Mouse (Mus musculus) heart, embryonic 13.5 days (tissue): ENCODE results near the gene Pax2. TPM values are rescaled to one million over a fixed set of nuclear protein-coding genes. Genes with fewer than 3 reads are reported as not detected.

Source experiments
- ATAC-seq: fragments of 200-750 bp; cut with Nextera tagmentation; 2 replicates; pipeline ENCODE4 v1.8.0; 2017; ENCODE audit warnings: moderate TSS enrichment; ENCODE audit not compliant: insufficient number of reproducible peaks, low FRiP score, low TSS enrichment; ENCODE audit errors: extremely low read depth
- H3K27ac ChIP-seq: fragments of 300-500 bp; sonication (generic); replicated peaks from 2 replicates; pipeline ENCODE4 v1.5.1; 2015; ENCODE audit warnings: moderate library complexity, mild to moderate bottlenecking, inconsistent platforms
- H3K27me3 ChIP-seq: fragments of 300-500 bp; sonication (generic); replicated peaks from 2 replicates; pipeline ENCODE4 v1.6.1; 2015; ENCODE audit warnings: mild to moderate bottlenecking, inconsistent platforms
- H3K36me3 ChIP-seq: fragments of 300-500 bp; sonication (generic); 2 replicates; pipeline ENCODE4 v1.6.1; 2015; ENCODE audit warnings: mild to moderate bottlenecking, inconsistent platforms
- H3K4me1 ChIP-seq: fragments of 300-500 bp; sonication (generic); 2 replicates; pipeline ENCODE4 v1.6.1; 2015; ENCODE audit warnings: inconsistent platforms
- H3K4me2 ChIP-seq: fragments of 300-500 bp; sonication (generic); 2 replicates; pipeline ENCODE4 v1.6.1; 2015; ENCODE audit warnings: inconsistent platforms, mild to moderate bottlenecking, moderate library complexity
- H3K4me3 ChIP-seq: fragments of 300-500 bp; sonication (generic); 2 replicates; pipeline ENCODE4 v1.5.1; 2015; ENCODE audit warnings: moderate library complexity, mild to moderate bottlenecking, inconsistent platforms
- H3K9ac ChIP-seq: fragments of 300-500 bp; sonication (generic); 2 replicates; pipeline ENCODE4 v1.6.1; 2015; ENCODE audit warnings: inconsistent platforms, mild to moderate bottlenecking, moderate library complexity
- H3K9me3 ChIP-seq: fragments of 300-500 bp; sonication (generic); 2 replicates; pipeline ENCODE4 v1.6.1; 2016; ENCODE audit warnings: inconsistent platforms
- WGBS: fragments of 180-500 bp; shearing (Covaris S2); methylation state at CpG from one replicate; pipeline ENCODE4 v1.1.7; 2015; ENCODE audit warnings: mixed read lengths; 5-methylcytosine and 5-hydroxymethylcytosine counted together
- polyA plus RNA-seq: library from polyadenylated mRNA; unstranded; fragments of >200 nt; fragmentation: Nextera tagmentation; extraction: Ambion mirVana; gene quantifications from 2 replicates; pipeline ENCODE4 v1.2.1, GENCODE M21; 2015

Pax2 gene
- polyA plus RNA-seq, 1 experiment from 2014 or later, result not detected

GRCm38 (mm10) chr19:44740300-44740699 lies 15.5 kb upstream of the Pax2 start:
- Histone ChIP-seq H3K4me1 (peaks cover 27% of the 10 kb centered on the region), H3K9me3 (no peaks in the 10 kb centered on the region; the same call in 1 of the 2 replicates), H3K4me3 (no peak overlapping the region; the same call in none of the 2 replicates), H3K27ac (no peak overlapping the region), H3K9ac (no peak overlapping the region), H3K36me3 (no peaks in the 10 kb centered on the region), H3K4me2 (peak overlapping the region; percentile 32; the same call in 1 of the 2 replicates), H3K27me3 (peaks cover 100% of the 10 kb centered on the region)
- WGBS, result 2% methylated on average over 16 of the region's 16 CpGs
- ATAC-seq, result no peak

- H3K36me3 ChIP-seq, result no peaks in the 10 kb centered on the region
- peak overlapping the region; percentile 68 for H3K4me2 ChIP-seq
- under 1% methylated on average over 48 of the region's 48 CpGs for WGBS
- peaks cover 27% of the 10 kb centered on the region for H3K4me1 ChIP-seq
- H3K27me3 ChIP-seq, result peaks cover 100% of the 10 kb centered on the region
- H3K9ac ChIP-seq, result peak overlapping the region; percentile 62
- no peak for ATAC-seq
- H3K9me3 ChIP-seq, result no peaks in the 10 kb centered on the region; the same call in 1 of the 2 replicates
- peak overlapping the region; percentile 44 for H3K4me3 ChIP-seq
- no peak overlapping the region; the same call in 1 of the 2 replicates for H3K27ac ChIP-seq
Observed at GRCm38 (mm10) chr19:44741091-44741763, 14.6 kb upstream of the Pax2 start.

- H3K36me3 ChIP-seq, result no peaks in the 10 kb centered on the region
- H3K27ac ChIP-seq, result no peak overlapping the region; the same call in 1 of the 2 replicates
- no peaks in the 10 kb centered on the region; the same call in 1 of the 2 replicates for H3K9me3 ChIP-seq
- peak overlapping the region; percentile 68 for H3K4me2 ChIP-seq
- no peak for ATAC-seq
- H3K4me3 ChIP-seq, result peak overlapping the region; percentile 44
- H3K27me3 ChIP-seq, result peaks cover 100% of the 10 kb centered on the region
- H3K4me1 ChIP-seq, result peaks cover 31% of the 10 kb centered on the region
- 1% methylated on average over 13 of the region's 13 CpGs for WGBS
- H3K9ac ChIP-seq, result peak overlapping the region; percentile 62
Observed at GRCm38 (mm10) chr19:44741764-44742127, 14.1 kb upstream of the Pax2 start.

- no peak for ATAC-seq
- Histone ChIP-seq H3K4me2 (peak overlapping the region; percentile 68), H3K9ac (peak overlapping the region; percentile 62), H3K4me1 (peaks cover 34% of the 10 kb centered on the region), H3K36me3 (no peaks in the 10 kb centered on the region), H3K27ac (no peak overlapping the region), H3K27me3 (peaks cover 99% of the 10 kb centered on the region), H3K9me3 (no peaks in the 10 kb centered on the region; the same call in 1 of the 2 replicates), H3K4me3 (peak overlapping the region; percentile 44)
- WGBS, result 1% methylated on average over 22 of the region's 22 CpGs
Observed at GRCm38 (mm10) chr19:44742131-44743020, 13.5 kb upstream of the Pax2 start.

- H3K4me2 ChIP-seq, result no peak overlapping the region
- 0% methylated on average over 2 of the region's 2 CpGs for WGBS
- no peaks in the 10 kb centered on the region for H3K36me3 ChIP-seq
- peaks cover 34% of the 10 kb centered on the region for H3K4me1 ChIP-seq
- H3K9ac ChIP-seq, result no peak overlapping the region
- ATAC-seq, result no peak
- peaks cover 99% of the 10 kb centered on the region for H3K27me3 ChIP-seq
- no peak overlapping the region for H3K27ac ChIP-seq
- no peaks in the 10 kb centered on the region for H3K9me3 ChIP-seq
- no peak overlapping the region for H3K4me3 ChIP-seq
Observed at GRCm38 (mm10) chr19:44743021-44743415, 12.8 kb upstream of the Pax2 start.

GRCm38 (mm10) chr19:44743961-44744520 lies 11.8 kb upstream of the Pax2 start:
- Histone ChIP-seq H3K27ac (no peak overlapping the region), H3K4me3 (no peak overlapping the region), H3K4me1 (peaks cover 34% of the 10 kb centered on the region), H3K36me3 (no peaks in the 10 kb centered on the region), H3K9ac (no peak overlapping the region), H3K4me2 (no peak overlapping the region), H3K27me3 (peaks cover 99% of the 10 kb centered on the region), H3K9me3 (no peaks in the 10 kb centered on the region)
- ATAC-seq, result no peak
- 5% methylated on average over 2 of the region's 2 CpGs for WGBS

DNA sequence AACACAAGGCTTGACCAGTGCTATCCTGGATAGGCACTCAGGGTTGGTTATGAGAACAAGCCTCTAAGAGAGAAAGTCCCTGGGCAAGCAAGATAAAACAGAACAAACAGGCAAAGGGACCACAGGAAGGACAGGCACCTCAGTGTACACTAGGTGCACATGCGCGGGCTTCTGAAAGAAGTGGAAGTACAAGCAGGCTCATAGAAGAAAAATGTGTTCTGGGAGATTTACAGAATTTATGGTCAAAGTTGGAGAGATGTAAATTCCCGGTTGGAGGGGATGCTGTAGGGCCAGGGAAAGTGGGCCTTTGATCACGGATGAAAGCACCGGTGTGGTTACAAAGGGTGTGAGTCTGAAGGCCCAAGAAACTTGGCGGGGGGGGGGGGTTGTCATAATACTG lies 10.1 kb upstream of the Pax2 start:
- Histone ChIP-seq H3K27ac (no peak overlapping the region), H3K9ac (no peak overlapping the region), H3K4me2 (no peak overlapping the region), H3K4me3 (no peak overlapping the region), H3K27me3 (peaks cover 99% of the 10 kb centered on the region), H3K4me1 (peaks cover 32% of the 10 kb centered on the region), H3K36me3 (no peaks in the 10 kb centered on the region), H3K9me3 (no peaks in the 10 kb centered on the region)
- WGBS, result 5% methylated on average over 6 of the region's 6 CpGs
- ATAC-seq, result no peak

- Histone ChIP-seq H3K27ac (no peak overlapping the region), H3K4me2 (peak overlapping the region; percentile 54), H3K27me3 (peaks cover 99% of the 10 kb centered on the region), H3K4me3 (peak overlapping the region; percentile 36), H3K36me3 (no peaks in the 10 kb centered on the region), H3K9ac (0 out of 2 replicates have a peak overlapping the region, but pooled peaks have one; percentile 24), H3K9me3 (no peaks in the 10 kb centered on the region), H3K4me1 (peaks cover 27% of the 10 kb centered on the region)
- WGBS, result under 1% methylated on average over 32 of the region's 42 CpGs
- no peak for ATAC-seq
Observed at GRCm38 (mm10) chr19:44746541-44747024, 9.3 kb upstream of the Pax2 start.

- no peak overlapping the region for H3K4me3 ChIP-seq
- H3K9me3 ChIP-seq, result no peaks in the 10 kb centered on the region
- 9% methylated on average over 4 of the region's 4 CpGs for WGBS
- no peak overlapping the region for H3K27ac ChIP-seq
- H3K4me1 ChIP-seq, result peaks cover 18% of the 10 kb centered on the region
- peaks cover 99% of the 10 kb centered on the region for H3K27me3 ChIP-seq
- no peak for ATAC-seq
- H3K9ac ChIP-seq, result no peak overlapping the region
- no peak overlapping the region for H3K4me2 ChIP-seq
- no peaks in the 10 kb centered on the region for H3K36me3 ChIP-seq
Observed at GRCm38 (mm10) chr19:44747471-44747870, 8.4 kb upstream of the Pax2 start.

DNA sequence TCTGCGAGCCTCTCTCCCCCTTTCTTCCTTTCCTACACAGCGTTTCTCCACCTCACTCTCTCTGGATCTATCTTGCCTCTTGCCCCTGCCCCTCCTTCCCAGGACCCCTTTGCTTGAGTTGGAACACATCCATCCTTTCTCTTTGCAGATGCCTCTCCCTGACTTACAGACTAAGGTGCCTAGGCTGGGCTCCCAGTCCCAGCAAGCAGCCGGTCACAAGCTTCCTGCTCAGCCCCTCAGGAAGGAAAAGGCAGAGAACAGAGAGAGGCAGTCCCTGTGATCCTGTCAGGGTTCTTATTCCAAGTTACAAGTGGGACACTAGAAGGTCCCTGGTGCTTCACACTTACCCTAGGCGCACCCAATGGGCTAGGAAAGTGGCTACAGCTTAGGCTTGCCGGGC lies 7.6 kb upstream of the Pax2 start:
- ATAC-seq, result no peak

More for the DNA sequence above, 7.6 kb upstream of the Pax2 start:
- no peak overlapping the region for H3K9ac ChIP-seq
- H3K36me3 ChIP-seq, result no peaks in the 10 kb centered on the region
- WGBS, result 3% methylated on average over 5 of the region's 5 CpGs
- no peak overlapping the region for H3K4me3 ChIP-seq
- no peak overlapping the region for H3K4me2 ChIP-seq
- peaks cover 15% of the 10 kb centered on the region for H3K4me1 ChIP-seq
- H3K27me3 ChIP-seq, result peaks cover 99% of the 10 kb centered on the region
- H3K27ac ChIP-seq, result no peak overlapping the region
- H3K9me3 ChIP-seq, result no peaks in the 10 kb centered on the region
